Mouse (Mus musculus) layer of hippocampus, postnatal 10 days (tissue): Measurements from ENCODE around the gene Als2cl. TPM values are rescaled to one million over a fixed set of nuclear protein-coding genes. Genes with fewer than 3 reads are reported as not detected.

Experiments used
- microRNA-seq, 2 experiments: library from miRNA; unstranded; fragments of <30 nt; microRNA quantifications; one replicate each; pipeline ENCODE4 v1.2.0; 2021
- total RNA-seq, 2 experiments: library from RNA; stranded (reverse); gene quantifications; 2 replicates each; pipeline ENCODE4 v1.2.3; 2021

The Als2cl gene
- total RNA-seq, 2 experiments from 2014 or later = 11.6 to 15.4 TPM

Small RNA genes within 50 kb of the gene (microRNA-seq; reads per million reads assigned to microRNA genes)
- gene Gm24269 = 0 reads per million in 2 experiments

Other genes starting within 250 kb of the Als2cl start
- 1 to 10 TPM; 9.1 to 9.8 TPM for gene Nbeal2, start 225.7 kb upstream of the Als2cl start, total RNA-seq
- gene Ccdc12, start 223.4 kb upstream of the Als2cl start, total RNA-seq = 10 to 100 TPM; 46.7 to 49.7 TPM
- under 1 TPM; 0.49 to 0.75 TPM for gene Myl3, start 138.0 kb upstream of the Als2cl start, total RNA-seq
- gene Pth1r, start 132.7 kb upstream of the Als2cl start, total RNA-seq = 1 to 10 TPM; 6.7 to 7.6 TPM
- gene Prss42, start 81.7 kb upstream of the Als2cl start, total RNA-seq = not detected
- gene Prss44, start 65.9 kb upstream of the Als2cl start, total RNA-seq = not detected
- gene Prss43, start 53.2 kb upstream of the Als2cl start, total RNA-seq = under 1 TPM; 0.21 to 0.27 TPM
- under 1 TPM; 0.50 to 0.74 TPM for gene Prss45, start 45.3 kb upstream of the Als2cl start, total RNA-seq
- gene Prss46, start 35.4 kb upstream of the Als2cl start, total RNA-seq = under 1 TPM in 1 of 2 experiments, not detected in 1; 0.39 TPM
- under 1 TPM; 0.31 to 0.41 TPM for gene Prss50, start 21.9 kb upstream of the Als2cl start, total RNA-seq
- gene Tmie, start 243 bp downstream of the Als2cl start, total RNA-seq = 1 to 10 TPM; 1.7 to 1.8 TPM
- not detected for gene Fam240a, start 37.0 kb downstream of the Als2cl start, total RNA-seq
- not detected for gene Tdgf1, start 66.3 kb downstream of the Als2cl start, total RNA-seq
- gene Lrrc2, start 71.7 kb downstream of the Als2cl start, total RNA-seq = 1 to 10 TPM; 1.6 to 1.7 TPM
- gene Rtp3, start 110.7 kb downstream of the Als2cl start, total RNA-seq = under 1 TPM in 1 of 2 experiments, not detected in 1; 0.21 TPM
- 1 to 10 TPM in 1 of 2 experiments, not detected in 1; 2.0 TPM for gene Ltf, start 139.4 kb downstream of the Als2cl start, total RNA-seq
- gene Ccrl2, start 177.6 kb downstream of the Als2cl start, total RNA-seq = 1 to 10 TPM in 1 of 2 experiments, under 1 TPM in 1; 0.69 to 1.5 TPM
- 10 to 100 TPM; 29.1 to 30.2 TPM for gene Lrrfip2, start 237.7 kb downstream of the Als2cl start, total RNA-seq